Mouse (Mus musculus): ENCODE data around the gene Paxbp1.
"Not testable (repeated sequence)": the region's sequence is repeated elsewhere in the genome, so short reads cannot be mapped to it uniquely, and the experiment has no call there.

The Paxbp1 gene

GRCm38 (mm10) chr16:91044270-91045182 is at the start of gene Paxbp1:
Paxbp1 (minus strand) TSS chr16:91044543.
- DNase-seq (ENCODE audit: low read depth, low spot score): peak; percentile 100

- no peak for DNase-seq (ENCODE audit: low read depth, low spot score)
Observed at GRCm38 (mm10) chr16:91086642-91087306, 42.4 kb upstream of the Paxbp1 start.

- no peak for DNase-seq (ENCODE audit: low read depth, low spot score)
Observed at GRCm38 (mm10) chr16:91085239-91085825, 41.0 kb upstream of the Paxbp1 start.

GRCm38 (mm10) chr16:91084307-91085238 is 40.2 kb upstream of the Paxbp1 start:
- DNase-seq (ENCODE audit: low read depth, low spot score): no peak

- no peak for DNase-seq (ENCODE audit: low read depth, low spot score)
Observed at GRCm38 (mm10) chr16:91083002-91083646, 38.8 kb upstream of the Paxbp1 start.

GRCm38 (mm10) chr16:91081508-91081907 is 37.2 kb upstream of the Paxbp1 start:
- peak; percentile 71 for DNase-seq (ENCODE audit: low read depth, low spot score)

- no peak for DNase-seq (ENCODE audit: low read depth, low spot score)
Observed at GRCm38 (mm10) chr16:91076180-91076579, 31.8 kb upstream of the Paxbp1 start.

- not testable (repeated sequence) for DNase-seq (ENCODE audit: low read depth, low spot score)
Observed at GRCm38 (mm10) chr16:91075423-91075822, 31.1 kb upstream of the Paxbp1 start.

GRCm38 (mm10) chr16:91073163-91073892 is 29.0 kb upstream of the Paxbp1 start:
- peak; percentile 87 for DNase-seq (ENCODE audit: low read depth, low spot score)

GRCm38 (mm10) chr16:91072256-91072655 is 27.9 kb upstream of the Paxbp1 start:
- DNase-seq (ENCODE audit: low read depth, low spot score): no peak

- DNase-seq (ENCODE audit: low read depth, low spot score): no peak
Observed at GRCm38 (mm10) chr16:91068969-91069368, 24.6 kb upstream of the Paxbp1 start.

GRCm38 (mm10) chr16:91067122-91067521 is 22.8 kb upstream of the Paxbp1 start:
- DNase-seq (ENCODE audit: low read depth, low spot score): no peak

GRCm38 (mm10) chr16:91064583-91065365 is 20.4 kb upstream of the Paxbp1 start:
- DNase-seq (ENCODE audit: low read depth, low spot score): no peak

GRCm38 (mm10) chr16:91063786-91064185 is 19.4 kb upstream of the Paxbp1 start:
- no peak for DNase-seq (ENCODE audit: low read depth, low spot score)

GRCm38 (mm10) chr16:91061531-91062318 is 17.4 kb upstream of the Paxbp1 start:
- no peak for DNase-seq (ENCODE audit: low read depth, low spot score)

GRCm38 (mm10) chr16:91057741-91058140 is 13.4 kb upstream of the Paxbp1 start:
- no peak for DNase-seq (ENCODE audit: low read depth, low spot score)

GRCm38 (mm10) chr16:91057261-91057660 is 12.9 kb upstream of the Paxbp1 start:
- DNase-seq (ENCODE audit: low read depth, low spot score): no peak

- no peak for DNase-seq (ENCODE audit: low read depth, low spot score)
Observed at GRCm38 (mm10) chr16:91056043-91056821, 11.9 kb upstream of the Paxbp1 start.

All from retina, postnatal 7 days (tissue).